8 mouse cellular contexts compared by ENCODE assay signal in the genomic region with DNA sequence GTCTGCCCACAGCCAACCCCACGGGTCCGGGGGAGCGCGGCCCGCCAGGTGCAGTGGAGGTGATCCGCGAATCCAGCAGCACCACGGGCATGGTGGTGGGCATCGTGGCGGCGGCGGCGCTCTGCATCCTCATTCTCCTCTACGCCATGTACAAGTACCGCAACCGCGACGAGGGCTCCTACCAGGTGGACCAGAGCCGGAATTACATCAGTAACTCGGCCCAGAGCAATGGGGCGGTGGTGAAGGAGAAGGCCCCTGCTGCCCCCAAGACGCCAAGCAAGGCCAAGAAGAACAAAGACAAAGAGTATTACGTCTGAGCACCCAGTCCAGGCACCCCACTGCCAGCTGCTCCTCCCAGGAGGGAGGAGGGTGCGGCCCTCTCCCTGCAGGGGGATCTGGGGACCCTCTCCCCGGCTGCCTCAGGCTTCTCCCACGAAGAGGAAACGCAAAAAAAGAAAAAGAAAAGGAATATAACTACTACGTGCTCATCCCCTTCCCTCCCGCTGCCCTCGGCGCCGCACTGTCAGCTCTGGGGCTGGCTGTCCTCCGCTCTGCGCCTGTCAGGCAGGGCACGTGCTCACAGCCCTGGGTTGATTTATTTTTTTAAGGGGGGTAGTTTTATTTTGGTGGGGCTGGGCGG. TPM values are rescaled to one million over a fixed set of nuclear protein-coding genes. Genes with fewer than 3 reads are reported as not detected.
DNase-seq lines count a peak whose midpoint lies in the region; ATAC-seq lines count a peak whose summit lies in the region.

No protein-coding gene starts in this region.

- peak overlapping the region; percentile 47 for H3K4me3 ChIP-seq in embryonic facial prominence, embryonic 13.5 days
- peak overlapping the region; percentile 38 for H3K4me3 ChIP-seq in hindbrain, embryonic 12.5 days
- peak overlapping the region; percentile 37 for H3K4me3 ChIP-seq in liver, embryonic 13.5 days (replicated peaks)

- H3K27me3 ChIP-seq in embryonic facial prominence, embryonic 13.5 days, result peaks cover 82% of the 10 kb centered on the region
- peaks cover 6% of the 10 kb centered on the region; the same call in 1 of the 2 replicates for H3K27me3 ChIP-seq in hindbrain, embryonic 12.5 days
- H3K27me3 ChIP-seq in liver, embryonic 13.5 days, result peaks cover 81% of the 10 kb centered on the region

- peak overlapping the region; percentile 63 for H3K9ac ChIP-seq in embryonic facial prominence, embryonic 13.5 days
- peak overlapping the region; percentile 63 for H3K9ac ChIP-seq in hindbrain, embryonic 12.5 days
- H3K9ac ChIP-seq in liver, embryonic 13.5 days, result no peak overlapping the region

- DNase-seq in lung, adult 18-20 months, result peak; percentile 18 to 33
- no peak for DNase-seq in lung, postnatal 25 days (ENCODE audit: low spot score)
- no peak for DNase-seq in liver, embryonic 13.5 days
- no peak for DNase-seq in layer of hippocampus, adult 11-12 months (ENCODE audit: low spot score)
- DNase-seq in thymus, adult 18-20 months, result no peak

- H3K27ac ChIP-seq in embryonic facial prominence, embryonic 13.5 days, result no peak overlapping the region
- H3K27ac ChIP-seq in hindbrain, embryonic 12.5 days, result peak overlapping the region; percentile 82
- no peak overlapping the region for H3K27ac ChIP-seq in liver, embryonic 13.5 days

- H3K4me1 ChIP-seq in embryonic facial prominence, embryonic 13.5 days, result peaks cover 24% of the 10 kb centered on the region
- H3K4me1 ChIP-seq in hindbrain, embryonic 12.5 days, result peaks cover 49% of the 10 kb centered on the region
- peaks cover 11% of the 10 kb centered on the region; the same call in 1 of the 2 replicates for H3K4me1 ChIP-seq in liver, embryonic 13.5 days (replicated peaks)

- WGBS in embryonic facial prominence, embryonic 13.5 days, result 3% methylated on average over 36 of the region's 36 CpGs
- WGBS in hindbrain, embryonic 12.5 days, result under 1% methylated on average over 36 of the region's 36 CpGs
- WGBS in liver, embryonic 13.5 days (ENCODE audit: insufficient replicate concordance), result 2% methylated on average over 36 of the region's 36 CpGs

- no peak for ATAC-seq in embryonic facial prominence, embryonic 13.5 days (ENCODE audit: insufficient number of reproducible peaks, insufficient read depth, low FRiP score, low TSS enrichment, low read depth)
- ATAC-seq in hindbrain, embryonic 12.5 days (ENCODE audit: low FRiP score), result peak; percentile 55
- ATAC-seq in liver, embryonic 13.5 days (ENCODE audit: low read depth), result no peak
- 0 out of 2 replicates have a peak, but pooled peaks have one; percentile 14 for ATAC-seq in neutrophil, adult 5-6 weeks (ENCODE audit: extremely low read depth, insufficient number of reproducible peaks, low FRiP score, poor library complexity, severe bottlenecking)

- no peaks in the 10 kb centered on the region for H3K36me3 ChIP-seq in embryonic facial prominence, embryonic 13.5 days
- no peaks in the 10 kb centered on the region; the same call in 1 of the 2 replicates for H3K36me3 ChIP-seq in hindbrain, embryonic 12.5 days
- no peaks in the 10 kb centered on the region for H3K36me3 ChIP-seq in liver, embryonic 13.5 days

- H3K9me3 ChIP-seq in embryonic facial prominence, embryonic 13.5 days, result no peaks in the 10 kb centered on the region
- no peaks in the 10 kb centered on the region for H3K9me3 ChIP-seq in hindbrain, embryonic 12.5 days (replicated peaks)
- H3K9me3 ChIP-seq in liver, embryonic 13.5 days (replicated peaks), result no peaks in the 10 kb centered on the region

- H3K4me2 ChIP-seq in embryonic facial prominence, embryonic 13.5 days, result peak overlapping the region; percentile 85
- H3K4me2 ChIP-seq in hindbrain, embryonic 12.5 days (replicated peaks), result peak overlapping the region; percentile 69
- H3K4me2 ChIP-seq in liver, embryonic 13.5 days, result peak overlapping the region; percentile 58

RNA-seq across cellular contexts. Expression of a gene that starts 10.9 kb away (rescaled TPM):
- not detected in 2 replicates for polyA plus RNA-seq in embryonic facial prominence, embryonic 13.5 days (2015; fragmentation: Nextera tagmentation; extraction: Ambion mirVana)
- not detected in 2 replicates for polyA plus RNA-seq in hindbrain, embryonic 12.5 days (2016; fragmentation: Nextera tagmentation; extraction: Ambion mirVana)
- polyA plus RNA-seq in liver, embryonic 13.5 days (2015; fragmentation: Nextera tagmentation; extraction: Ambion mirVana), result not detected in 2 replicates
- total RNA-seq in neutrophil, adult 5-6 weeks (2017), result 0.12 TPM in 1 of 2 replicates, not detected in the other

Comparison
In these comparisons a context has a peak if more than half of its experiments do, and no peak if none do; other contexts are left out.
1. DNase-seq: peak in lung, adult 18-20 months (2 of 2); none in lung, postnatal 25 days (single experiment), liver, embryonic 13.5 days (single experiment), layer of hippocampus, adult 11-12 months (single experiment) and thymus, adult 18-20 months (0 of 2).
2. ATAC-seq: peak in hindbrain, embryonic 12.5 days (single experiment) and neutrophil, adult 5-6 weeks (single experiment); none in embryonic facial prominence, embryonic 13.5 days (single experiment) and liver, embryonic 13.5 days (single experiment).
3. Peak in every context shown above with its lines, with median percentiles within 50 percentile points of each other: H3K4me2 ChIP-seq and H3K4me3 ChIP-seq.